Mouse (Mus musculus): ENCODE results near the gene Adap1. TPM values are rescaled to one million over a fixed set of nuclear protein-coding genes. Genes with fewer than 3 reads are reported as not detected.

Gene Adap1
- total RNA-seq, 1 experiment from 2014 or later: 29.0 TPM

- no peak for ATAC-seq (replicated peaks in 1 of 2; ENCODE audit: insufficient read depth in 1 of 2, low FRiP score in 2 of 2, low TSS enrichment in 1 of 2, low read depth in 1 of 2, poor library complexity in 2 of 2, severe bottlenecking in 2 of 2)
Measured at GRCm38 (mm10) chr5:139277287-139277686, 48.1 kb downstream of the Adap1 start.

GRCm38 (mm10) chr5:139271994-139272554, 53.3 kb downstream of the Adap1 start:
- ATAC-seq (replicated peaks in 1 of 2; ENCODE audit: insufficient read depth in 1 of 2, low FRiP score in 2 of 2, low TSS enrichment in 1 of 2, low read depth in 1 of 2, poor library complexity in 2 of 2, severe bottlenecking in 2 of 2): no peak

GRCm38 (mm10) chr5:139270806-139271521, 54.5 kb downstream of the Adap1 start:
- ATAC-seq (replicated peaks in 1 of 2; ENCODE audit: insufficient read depth in 1 of 2, low FRiP score in 2 of 2, low TSS enrichment in 1 of 2, low read depth in 1 of 2, poor library complexity in 2 of 2, severe bottlenecking in 2 of 2): no peak

- no peak for ATAC-seq (replicated peaks in 1 of 2; ENCODE audit: insufficient read depth in 1 of 2, low FRiP score in 2 of 2, low TSS enrichment in 1 of 2, low read depth in 1 of 2, poor library complexity in 2 of 2, severe bottlenecking in 2 of 2)
Measured at GRCm38 (mm10) chr5:139267661-139268060, 57.8 kb downstream of the Adap1 start.

GRCm38 (mm10) chr5:139261403-139261802, 64.0 kb downstream of the Adap1 start:
- no peak for ATAC-seq (replicated peaks in 1 of 2; ENCODE audit: insufficient read depth in 1 of 2, low FRiP score in 2 of 2, low TSS enrichment in 1 of 2, low read depth in 1 of 2, poor library complexity in 2 of 2, severe bottlenecking in 2 of 2)

GRCm38 (mm10) chr5:139259853-139260252, 65.6 kb downstream of the Adap1 start:
- no peak for ATAC-seq (replicated peaks in 1 of 2; ENCODE audit: insufficient read depth in 1 of 2, low FRiP score in 2 of 2, low TSS enrichment in 1 of 2, low read depth in 1 of 2, poor library complexity in 2 of 2, severe bottlenecking in 2 of 2)

GRCm38 (mm10) chr5:139258371-139259035, 66.9 kb downstream of the Adap1 start:
- no peak for ATAC-seq (replicated peaks in 1 of 2; ENCODE audit: insufficient read depth in 1 of 2, low FRiP score in 2 of 2, low TSS enrichment in 1 of 2, low read depth in 1 of 2, poor library complexity in 2 of 2, severe bottlenecking in 2 of 2)

- no peak for ATAC-seq (replicated peaks in 1 of 2; ENCODE audit: insufficient read depth in 1 of 2, low FRiP score in 2 of 2, low TSS enrichment in 1 of 2, low read depth in 1 of 2, poor library complexity in 2 of 2, severe bottlenecking in 2 of 2)
Measured at GRCm38 (mm10) chr5:139257818-139258217, 67.6 kb downstream of the Adap1 start.

- ATAC-seq (replicated peaks in 1 of 2; ENCODE audit: insufficient read depth in 1 of 2, low FRiP score in 2 of 2, low TSS enrichment in 1 of 2, low read depth in 1 of 2, poor library complexity in 2 of 2, severe bottlenecking in 2 of 2): no peak
Measured at GRCm38 (mm10) chr5:139257265-139257664, 68.2 kb downstream of the Adap1 start.

GRCm38 (mm10) chr5:139256211-139256765, 69.1 kb downstream of the Adap1 start:
- ATAC-seq (replicated peaks in 1 of 2; ENCODE audit: insufficient read depth in 1 of 2, low FRiP score in 2 of 2, low TSS enrichment in 1 of 2, low read depth in 1 of 2, poor library complexity in 2 of 2, severe bottlenecking in 2 of 2): no peak

GRCm38 (mm10) chr5:139255777-139256176, 69.6 kb downstream of the Adap1 start:
- ATAC-seq (replicated peaks in 1 of 2; ENCODE audit: insufficient read depth in 1 of 2, low FRiP score in 2 of 2, low TSS enrichment in 1 of 2, low read depth in 1 of 2, poor library complexity in 2 of 2, severe bottlenecking in 2 of 2): no peak

GRCm38 (mm10) chr5:139254938-139255337, 70.5 kb downstream of the Adap1 start:
- no peak for ATAC-seq (replicated peaks in 1 of 2; ENCODE audit: insufficient read depth in 1 of 2, low FRiP score in 2 of 2, low TSS enrichment in 1 of 2, low read depth in 1 of 2, poor library complexity in 2 of 2, severe bottlenecking in 2 of 2)

GRCm38 (mm10) chr5:139253301-139253741, 72.1 kb downstream of the Adap1 start:
- ATAC-seq (replicated peaks in 1 of 2; ENCODE audit: insufficient read depth in 1 of 2, low FRiP score in 2 of 2, low TSS enrichment in 1 of 2, low read depth in 1 of 2, poor library complexity in 2 of 2, severe bottlenecking in 2 of 2): peak in 1 of 2 experiments; percentile 37; a peak in 1 of 4 replicates

- peak; percentile 8 to 34 for ATAC-seq (replicated peaks in 1 of 2; ENCODE audit: insufficient read depth in 1 of 2, low FRiP score in 2 of 2, low TSS enrichment in 1 of 2, low read depth in 1 of 2, poor library complexity in 2 of 2, severe bottlenecking in 2 of 2)
Measured at GRCm38 (mm10) chr5:139252910-139253245, 72.5 kb downstream of the Adap1 start.

GRCm38 (mm10) chr5:139252081-139252909, 73.1 kb downstream of the Adap1 start, which contains the start of gene Get4:
TSS of gene Get4 (plus strand) at chr5:139252324.
- peak; percentile 86 to 87 for ATAC-seq (replicated peaks in 1 of 2; ENCODE audit: insufficient read depth in 1 of 2, low FRiP score in 2 of 2, low TSS enrichment in 1 of 2, low read depth in 1 of 2, poor library complexity in 2 of 2, severe bottlenecking in 2 of 2)

- ATAC-seq (replicated peaks in 1 of 2; ENCODE audit: insufficient read depth in 1 of 2, low FRiP score in 2 of 2, low TSS enrichment in 1 of 2, low read depth in 1 of 2, poor library complexity in 2 of 2, severe bottlenecking in 2 of 2): peak; percentile 3; a peak in 2 of 4 replicates
Measured at GRCm38 (mm10) chr5:139251736-139252080, 73.7 kb downstream of the Adap1 start.

- no peak for ATAC-seq (replicated peaks in 1 of 2; ENCODE audit: insufficient read depth in 1 of 2, low FRiP score in 2 of 2, low TSS enrichment in 1 of 2, low read depth in 1 of 2, poor library complexity in 2 of 2, severe bottlenecking in 2 of 2)
Measured at GRCm38 (mm10) chr5:139251279-139251678, 74.1 kb downstream of the Adap1 start.
